Mouse (Mus musculus): ENCODE measurements around the gene H2afy2. TPM values are rescaled to one million over a fixed set of nuclear protein-coding genes. Genes with fewer than 3 reads are reported as not detected.

The H2afy2 gene
- total and polyA plus RNA-seq, 3 experiments: 0.20 TPM; not detected in 2

GRCm38 (mm10) chr10:61704663-61705062 lies 79.3 kb downstream of the H2afy2 start:
- H3K4me1 ChIP-seq (ENCODE audit: control insufficient read depth in 1 of 2, insufficient read depth in 2 of 2): peaks cover 0 to 18% of the 10 kb centered on the region in 2 experiments; a peak in 2 of 4 replicates
- H3K4me3 ChIP-seq (replicated peaks in 1 of 3; ENCODE audit: low read depth in 2 of 3, low read length in 2 of 3, poor library complexity in 1 of 3): no peak overlapping the region
- no peak overlapping the region for H3K27ac ChIP-seq (ENCODE audit: insufficient read depth, low read depth)
- DNase-seq (ENCODE audit: extremely low read depth): no peak
- dilution Hi-C loops (cut with MboI; ENCODE audit: extremely low pct_ligation_motif_present, extremely low pct_unique_long_range_greater_than_20kb, low sequenced_read_pairs) (no loop called here), in situ Hi-C loops (cut with MboI; ENCODE audit: low pct_ligation_motif_present, low pct_unique_long_range_greater_than_20kb, low sequenced_read_pairs) (no loop called here)
- no peaks in the 10 kb centered on the region for H3K27me3 ChIP-seq (replicated peaks)
- no peaks in the 10 kb centered on the region for H3K79me2 ChIP-seq (replicated peaks; ENCODE audit: control insufficient read depth, extremely low read depth, insufficient read depth, poor library complexity, severe bottlenecking)
- no peak for TF ChIP-seq RAD21 (IDR thresholded peaks at IDR 0.05; ENCODE audit: low read depth, low read length)
- no peak for TF ChIP-seq POLR2AphosphoS2 (IDR thresholded peaks at IDR 0.05; ENCODE audit: low read depth, low read length)
- no peak for TF ChIP-seq E2F4 (IDR thresholded peaks at IDR 0.05; ENCODE audit: insufficient replicate concordance, low read depth, low read length)
- TF ChIP-seq NRF1 (IDR thresholded peaks at IDR 0.05; ENCODE audit: low read depth, low read length): no peak
- no peak for TF ChIP-seq ZMIZ1 (IDR thresholded peaks at IDR 0.05; ENCODE audit: low read depth, low read length)
- TF ChIP-seq CTCF (conservative IDR thresholded peaks at IDR 0.05 in 1 of 2, IDR thresholded peaks at IDR 0.05 in 1 of 2; ENCODE audit: low read depth in 2 of 2, low read length in 2 of 2): no peak
- no peak for TF ChIP-seq MYC (IDR thresholded peaks at IDR 0.05; ENCODE audit: low read depth, low read length)
- TF ChIP-seq MAX (IDR thresholded peaks at IDR 0.05; ENCODE audit: low read length): no peak
- no peak for TF ChIP-seq MXI1 (IDR thresholded peaks at IDR 0.05; ENCODE audit: low read depth, low read length)
- TF ChIP-seq JUND (conservative IDR thresholded peaks at IDR 0.05; ENCODE audit: low read depth, low read length): no peak
- TF ChIP-seq ZNF384 (IDR thresholded peaks at IDR 0.05; ENCODE audit: low read depth, low read length): no peak
- TF ChIP-seq JUN (IDR thresholded peaks at IDR 0.05; ENCODE audit: insufficient read depth, low read depth, low read length): no peak
- no peak for TF ChIP-seq CHD1 (IDR thresholded peaks at IDR 0.05; ENCODE audit: low read depth, low read length)
- no peak for TF ChIP-seq POLR2A (IDR thresholded peaks at IDR 0.05; ENCODE audit: low read depth, low read length)
- no peak for TF ChIP-seq ELF1 (IDR thresholded peaks at IDR 0.05; ENCODE audit: low read depth, low read length)
- TF ChIP-seq ZKSCAN1 (IDR thresholded peaks at IDR 0.05; ENCODE audit: borderline replicate concordance, low read depth, low read length): no peak
- no peak for TF ChIP-seq ZC3H11A (IDR thresholded peaks at IDR 0.05; ENCODE audit: low read depth, low read length)
- TF ChIP-seq EP300 (IDR thresholded peaks at IDR 0.05; ENCODE audit: low read length): no peak
- no peak for TF ChIP-seq IRF4 (IDR thresholded peaks at IDR 0.05; ENCODE audit: low read depth, low read length)
- peaks cover 17 to 43% of the 10 kb centered on the region in 2 experiments for H3K36me3 ChIP-seq (replicated peaks in 1 of 2; ENCODE audit: control insufficient read depth in 1 of 2, insufficient read depth in 1 of 2, low read length in 1 of 2)
- H3K9ac ChIP-seq (ENCODE audit: insufficient read depth, low read depth): no peak overlapping the region
- H3K9me3 ChIP-seq (replicated peaks; ENCODE audit: low read length): no peaks in the 10 kb centered on the region
- H3K4me2 ChIP-seq (ENCODE audit: insufficient read depth, low read depth, poor library complexity, severe bottlenecking): no peak overlapping the region

- no peaks in the 10 kb centered on the region for H3K27me3 ChIP-seq (replicated peaks)
- no peak overlapping the region for H3K27ac ChIP-seq (ENCODE audit: insufficient read depth, low read depth)
- DNase-seq (ENCODE audit: extremely low read depth): no peak
- H3K4me2 ChIP-seq (ENCODE audit: insufficient read depth, low read depth, poor library complexity, severe bottlenecking): peak overlapping the region; percentile 19; the same call in 1 of the 2 replicates
- H3K4me1 ChIP-seq (ENCODE audit: control insufficient read depth in 1 of 2, insufficient read depth in 2 of 2): peaks cover 5 to 16% of the 10 kb centered on the region in 2 experiments; a peak in 3 of 4 replicates
- in situ Hi-C loops (cut with MboI; ENCODE audit: low pct_ligation_motif_present, low pct_unique_long_range_greater_than_20kb, low sequenced_read_pairs): no loop called here
- H3K4me3 ChIP-seq (replicated peaks in 1 of 3; ENCODE audit: low read depth in 2 of 3, low read length in 2 of 3, poor library complexity in 1 of 3): peak overlapping the region in 2 of 3 experiments; percentile 74 to 96
- H3K36me3 ChIP-seq (replicated peaks in 1 of 2; ENCODE audit: control insufficient read depth in 1 of 2, insufficient read depth in 1 of 2, low read length in 1 of 2): peaks cover 8 to 61% of the 10 kb centered on the region in 2 experiments
- H3K9me3 ChIP-seq (replicated peaks; ENCODE audit: low read length): no peaks in the 10 kb centered on the region
- TF ChIP-seq POLR2A (IDR thresholded peaks at IDR 0.05; ENCODE audit: low read depth, low read length): no peak
- dilution Hi-C loops (cut with MboI; ENCODE audit: extremely low pct_ligation_motif_present, extremely low pct_unique_long_range_greater_than_20kb, low sequenced_read_pairs): no loop called here
- H3K9ac ChIP-seq (ENCODE audit: insufficient read depth, low read depth): no peak overlapping the region
- H3K79me2 ChIP-seq (replicated peaks; ENCODE audit: control insufficient read depth, extremely low read depth, insufficient read depth, poor library complexity, severe bottlenecking): no peaks in the 10 kb centered on the region
Measured at GRCm38 (mm10) chr10:61697028-61697427, 86.9 kb downstream of the H2afy2 start.

Data from CH12.LX (cell line).